Mouse (Mus musculus) layer of hippocampus, adult 2 months (tissue): ENCODE data around the gene Fam76a. TPM values are rescaled to one million over a fixed set of nuclear protein-coding genes. Genes with fewer than 3 reads are reported as not detected.

Experiments used
- DNase-seq, 2 experiments: peaks; one replicate each; pipeline ENCODE4 v3.0.0; 2022; ENCODE audit warnings: low spot score in 2 of 2
- H3K27ac ChIP-seq: fragments of 200-600 bp; 2 replicates; pipeline ENCODE4 v1.8.1; 2022
- H3K4me3 ChIP-seq: fragments of 200-600 bp; 2 replicates; pipeline ENCODE4 v1.8.1; 2022; ENCODE audit warnings: mild to moderate bottlenecking
- CTCF ChIP-seq: fragments of 200-600 bp; conservative IDR thresholded peaks from 2 replicates; pipeline ENCODE4 v1.8.1; 2022; ENCODE audit warnings: antibody characterized with exemption, mild to moderate bottlenecking, moderate library complexity
- total RNA-seq, 2 experiments: library from RNA; stranded (reverse); gene quantifications; 2 replicates each; pipeline ENCODE4 v1.2.3; 2021

Fam76a gene
- total RNA-seq, 2 experiments from 2014 or later = 51.2 to 54.5 TPM

DNA sequence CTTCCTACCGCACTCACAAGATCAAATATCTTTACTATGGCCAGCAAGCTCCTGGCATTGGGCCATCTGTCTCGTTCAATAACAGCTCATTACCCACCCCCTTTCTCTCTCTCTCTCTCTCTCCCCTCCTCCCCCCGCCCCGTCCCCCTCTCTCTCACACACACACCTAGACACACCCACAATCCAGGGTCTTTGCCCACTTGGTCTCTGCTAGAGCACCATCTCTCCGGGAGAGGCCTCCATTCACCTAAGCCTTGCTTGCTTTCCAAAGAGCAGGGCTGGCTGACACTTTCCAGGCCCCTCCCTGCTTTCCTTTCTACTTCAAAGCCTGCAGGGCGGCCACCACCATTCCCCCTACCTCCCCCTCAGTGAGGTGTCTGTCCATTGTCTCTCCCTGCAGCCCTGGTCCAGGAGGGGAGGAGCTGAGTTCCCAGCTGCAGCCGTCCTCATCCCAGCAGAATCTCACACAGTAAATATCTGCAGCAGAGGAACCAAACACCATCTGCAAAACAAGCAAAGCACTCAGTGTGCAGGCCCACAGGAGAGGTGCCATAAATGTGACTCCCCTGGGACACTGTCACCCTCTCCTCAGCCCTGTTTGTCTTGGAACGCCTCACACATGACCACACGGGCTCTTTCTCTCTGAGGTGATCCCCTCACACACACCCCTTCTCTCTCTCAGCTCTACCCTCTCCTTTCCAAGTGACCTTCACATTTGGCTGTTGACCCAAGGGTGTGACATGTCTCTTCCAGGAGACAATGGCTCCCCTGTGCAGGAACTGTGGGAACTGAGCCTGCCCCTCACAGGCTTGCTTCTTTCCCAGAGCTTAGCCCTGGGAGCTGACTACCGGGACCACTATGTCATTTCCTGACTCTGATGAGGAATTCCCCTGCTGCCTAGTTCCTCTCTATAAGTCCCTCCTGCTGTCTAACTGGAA lies 36.7 kb upstream of the Fam76a start:
- H3K4me3 ChIP-seq = no peak overlapping the region
- no peak for DNase-seq
- TF ChIP-seq CTCF = no peak
- peak overlapping the region; percentile 85 for H3K27ac ChIP-seq

GRCm38 (mm10) chr4:132955395-132955791 lies 33.0 kb upstream of the Fam76a start:
- Histone ChIP-seq H3K4me3 (no peak overlapping the region), H3K27ac (no peak overlapping the region)
- no peak for DNase-seq
- TF ChIP-seq CTCF = no peak

GRCm38 (mm10) chr4:132954530-132955394 lies 32.4 kb upstream of the Fam76a start:
- H3K27ac ChIP-seq = no peak overlapping the region
- no peak for DNase-seq
- no peak for TF ChIP-seq CTCF
- H3K4me3 ChIP-seq = no peak overlapping the region

- TF ChIP-seq CTCF = no peak
- no peak for DNase-seq
- H3K4me3 ChIP-seq = no peak overlapping the region
- no peak overlapping the region for H3K27ac ChIP-seq
Measured at GRCm38 (mm10) chr4:132950999-132951398, 28.6 kb upstream of the Fam76a start.

DNA sequence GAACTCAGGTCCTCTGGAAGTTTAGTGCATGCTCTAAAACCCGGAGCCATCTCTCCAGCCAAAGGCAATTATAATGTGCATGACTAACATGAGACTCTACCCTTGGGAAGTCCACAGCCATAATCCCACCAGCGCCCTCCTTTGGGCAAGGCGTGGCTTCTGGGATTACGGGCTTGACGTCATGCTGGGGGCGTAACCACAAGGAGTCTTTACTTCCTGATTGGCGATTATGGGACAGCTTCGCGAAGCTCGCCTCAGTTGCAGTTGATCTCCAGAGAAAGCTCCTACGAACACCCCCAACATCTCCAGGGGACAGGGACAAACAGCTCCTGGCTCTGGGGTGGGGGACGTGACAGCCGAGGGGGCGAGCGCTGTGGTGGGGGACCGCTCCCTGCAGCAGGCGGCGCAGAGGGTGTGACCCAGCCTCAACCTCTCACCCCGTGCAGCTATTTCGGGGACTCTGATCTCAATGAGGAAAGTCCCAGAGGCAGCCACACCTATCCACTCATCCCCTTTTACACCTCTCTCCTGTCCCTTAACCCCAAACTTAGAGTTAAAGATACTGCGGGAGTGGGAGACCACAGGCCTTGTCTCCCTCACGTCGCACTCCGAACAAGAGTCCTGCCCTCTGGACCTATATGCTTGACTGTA lies 27.6 kb upstream of the Fam76a start:
- Histone ChIP-seq H3K4me3 (no peak overlapping the region), H3K27ac (no peak overlapping the region)
- no peak for TF ChIP-seq CTCF
- no peak for DNase-seq

- no peak for TF ChIP-seq CTCF
- DNase-seq = peak in 1 of 2 experiments; percentile 38
- peak overlapping the region; percentile 43; the same call in 1 of the 2 replicates for H3K4me3 ChIP-seq
- peak overlapping the region; percentile 86 for H3K27ac ChIP-seq
Measured at GRCm38 (mm10) chr4:132946047-132947001, 24.0 kb upstream of the Fam76a start.

GRCm38 (mm10) chr4:132945261-132946046 lies 23.1 kb upstream of the Fam76a start:
- peak overlapping the region; percentile 86 for H3K27ac ChIP-seq
- H3K4me3 ChIP-seq = peak overlapping the region; percentile 43
- peak; percentile 81 to 91 for DNase-seq
- TF ChIP-seq CTCF = peak; percentile 98

DNA sequence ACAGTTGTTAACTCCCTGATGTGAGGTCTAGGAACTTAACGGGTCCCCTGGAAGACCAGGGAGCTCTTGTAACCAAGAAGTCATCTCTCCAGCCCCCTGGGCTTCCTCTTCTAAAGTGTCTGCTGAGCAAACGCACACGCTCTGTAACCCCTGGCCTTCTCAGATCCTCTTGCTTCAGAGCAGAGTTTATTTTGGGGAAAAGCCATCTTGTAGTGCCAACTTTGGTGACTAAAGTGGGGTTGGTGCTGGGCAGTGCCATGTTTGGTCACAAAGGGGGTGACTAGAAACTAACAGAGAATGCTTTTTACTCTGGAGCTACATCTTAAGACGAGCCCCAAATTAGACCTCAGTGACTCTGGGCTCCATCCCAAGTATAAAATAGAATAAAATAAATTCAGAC lies 22.4 kb upstream of the Fam76a start:
- no peak for DNase-seq
- Histone ChIP-seq H3K4me3 (no peak overlapping the region), H3K27ac (peak overlapping the region; percentile 86; the same call in 1 of the 2 replicates)
- TF ChIP-seq CTCF = no peak

GRCm38 (mm10) chr4:132944106-132944505 lies 21.7 kb upstream of the Fam76a start:
- Histone ChIP-seq H3K4me3 (no peak overlapping the region), H3K27ac (no peak overlapping the region)
- DNase-seq = no peak
- no peak for TF ChIP-seq CTCF

- H3K4me3 ChIP-seq = no peak overlapping the region
- no peak for TF ChIP-seq CTCF
- no peak overlapping the region for H3K27ac ChIP-seq
- no peak for DNase-seq
Measured at GRCm38 (mm10) chr4:132943088-132943487, 20.7 kb upstream of the Fam76a start.
